Mouse (Mus musculus) forebrain, embryonic 14.5 days (tissue): ENCODE data around the gene Atf7. TPM values are rescaled to one million over a fixed set of nuclear protein-coding genes. Genes with fewer than 3 reads are reported as not detected.

Experiments used
- ATAC-seq: fragments of 200-750 bp; cut with Nextera tagmentation; 2 replicates; pipeline ENCODE4 v1.8.0; 2017; ENCODE audit warnings: mild to moderate bottlenecking, moderate library complexity
- DNase-seq: peaks from one replicate; pipeline ENCODE4 v3.0.0-alpha.2; 2015; ENCODE audit warnings: low spot score
- H3K27ac ChIP-seq: fragments of 300-500 bp; sonication (generic); 2 replicates; pipeline ENCODE4 v1.5.1; 2014; ENCODE audit warnings: low read depth, mild to moderate bottlenecking, control low read depth, low read length, moderate library complexity
- H3K27me3 ChIP-seq: fragments of 300-500 bp; sonication (generic); replicated peaks from 2 replicates; pipeline ENCODE4 v1.6.1; 2014; ENCODE audit warnings: low read length, control low read depth, mixed read lengths; ENCODE audit not compliant: control insufficient read depth, insufficient read depth
- H3K36me3 ChIP-seq: fragments of 300-500 bp; sonication (generic); 2 replicates; pipeline ENCODE4 v1.6.1; 2014; ENCODE audit warnings: low read length, control low read depth; ENCODE audit not compliant: control insufficient read depth, insufficient read depth
- H3K4me1 ChIP-seq: fragments of 300-500 bp; sonication (generic); 2 replicates; pipeline ENCODE4 v1.6.1; 2014; ENCODE audit warnings: antibody characterized with exemption, low read length, control low read depth; ENCODE audit not compliant: control insufficient read depth, insufficient read depth
- H3K4me2 ChIP-seq: fragments of 300-500 bp; sonication (generic); 2 replicates; pipeline ENCODE4 v1.6.1; 2014; ENCODE audit warnings: mild to moderate bottlenecking, control low read depth, low read length
- H3K4me3 ChIP-seq: fragments of 300-500 bp; sonication (generic); 2 replicates; pipeline ENCODE4 v1.5.1; 2014; ENCODE audit warnings: low read depth, low read length, control low read depth
- H3K9ac ChIP-seq: fragments of 300-500 bp; sonication (generic); 2 replicates; pipeline ENCODE4 v1.6.1; 2014; ENCODE audit warnings: mild to moderate bottlenecking, low read length, control low read depth, moderate library complexity
- H3K9me3 ChIP-seq: fragments of 300-500 bp; sonication (generic); replicated peaks from 2 replicates; pipeline ENCODE4 v1.6.1; 2016; ENCODE audit warnings: low read length, control low read depth, mixed read lengths; ENCODE audit not compliant: control insufficient read depth
- WGBS: fragments of 180-500 bp; shearing (Covaris S2); extraction: QIAGEN DNeasy Blood & Tissue Kit; methylation state at CpG from one replicate; pipeline ENCODE4 v1.1.7; 2014; 5-methylcytosine and 5-hydroxymethylcytosine counted together
- polyA plus RNA-seq: library from polyadenylated mRNA; unstranded; fragments of >200 nt; fragmentation: Nextera tagmentation; extraction: Ambion mirVana; gene quantifications from 2 replicates; pipeline ENCODE4 v1.2.1, GENCODE M21; 2014

Atf7 gene
- polyA plus RNA-seq, 1 experiment from 2014 or later: 12.6 TPM

DNA sequence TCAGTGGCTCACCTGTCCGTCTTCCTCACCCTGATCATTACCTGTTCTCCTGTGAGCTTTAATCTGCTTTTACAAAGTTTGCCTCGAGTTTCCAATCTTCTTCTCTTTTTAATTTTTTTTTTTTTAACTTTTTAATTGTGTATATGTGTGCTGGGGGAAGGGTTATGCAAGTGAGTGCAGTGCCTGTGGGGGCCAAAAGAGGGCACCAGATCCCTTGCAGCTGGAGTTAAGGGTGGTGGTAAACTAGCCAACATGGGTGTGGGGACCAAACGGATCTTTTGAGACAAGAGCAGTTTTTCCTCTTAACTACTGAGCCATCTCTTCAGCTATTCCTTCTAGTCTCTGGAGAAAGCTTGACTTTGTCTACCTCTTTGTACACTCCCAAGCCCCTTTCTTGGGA lies 97.3 kb downstream of the Atf7 start:
- peaks cover 67% of the 10 kb centered on the region for H3K36me3 ChIP-seq

GRCm38 (mm10) chr15:102526111-102527002 lies 98.9 kb downstream of the Atf7 start:
- Histone ChIP-seq H3K4me3 (no peak overlapping the region), H3K9me3 (no peaks in the 10 kb centered on the region)
- ATAC-seq: no peak

More for the DNA sequence above, 97.3 kb downstream of the Atf7 start:
- H3K4me3 ChIP-seq: no peak overlapping the region
- ATAC-seq (no peak), DNase-seq (no peak)
- H3K27ac ChIP-seq: no peak overlapping the region
- H3K27me3 ChIP-seq: no peaks in the 10 kb centered on the region
- no peak overlapping the region for H3K4me2 ChIP-seq
- H3K4me1 ChIP-seq: no peaks in the 10 kb centered on the region
- WGBS: 81% methylated on average over 3 of the region's 3 CpGs
- H3K9me3 ChIP-seq: no peaks in the 10 kb centered on the region
- H3K9ac ChIP-seq: no peak overlapping the region

DNA sequence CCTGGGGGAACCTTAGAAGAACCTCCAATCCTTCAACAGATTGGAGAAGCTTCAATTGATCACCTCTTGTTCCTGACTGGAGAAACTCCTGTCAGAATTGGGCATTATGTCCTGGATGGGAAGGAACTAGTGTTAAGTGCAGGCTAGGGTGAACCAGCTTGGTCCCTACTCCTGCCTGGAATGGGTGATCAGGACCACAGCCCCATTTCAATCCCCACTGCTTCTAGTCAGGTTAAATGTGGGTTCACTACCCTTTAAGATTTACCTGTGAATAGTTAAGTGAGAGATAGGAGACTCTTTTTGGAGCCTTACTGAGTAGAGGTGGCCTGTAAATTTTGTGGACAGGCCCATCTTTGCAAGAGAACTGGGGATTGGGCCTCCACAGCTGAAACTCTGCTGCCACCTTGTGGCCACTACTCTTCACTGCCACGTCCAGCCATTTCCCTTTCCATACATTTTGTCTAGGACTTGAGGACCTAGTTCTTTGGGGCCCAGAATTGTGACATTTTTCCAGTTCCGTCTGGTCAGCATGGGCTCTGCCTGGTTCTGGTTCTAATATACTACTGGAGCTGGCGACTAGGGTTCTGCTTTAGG lies 100.3 kb downstream of the Atf7 start, which contains the start of gene Npff:
Gene Npff, minus strand, starts transcription at position 51 of the 594 bp plus-strand sequence.
- Histone ChIP-seq H3K36me3 (peaks cover 63% of the 10 kb centered on the region), H3K4me2 (no peak within 1 kb of the TSS), H3K27ac (0 out of 2 replicates have a peak within 1 kb of the TSS, but pooled peaks have one; percentile 14), H3K27me3 (no peaks in the 10 kb centered on the region), H3K4me3 (no peak within 1 kb of the TSS), H3K9me3 (no peaks in the 10 kb centered on the region), H3K9ac (no peak within 1 kb of the TSS), H3K4me1 (no peaks in the 10 kb centered on the region)
- ATAC-seq: peak; percentile 40; the same call in 1 of the 2 replicates
- DNase-seq: peak; percentile 85
- WGBS: 4% methylated on average over 3 of the region's 3 CpGs

More at GRCm38 (mm10) chr15:102526111-102527002, 98.9 kb downstream of the Atf7 start:
- WGBS: 88% methylated on average over 6 of the region's 6 CpGs
- no peak for DNase-seq
- no peaks in the 10 kb centered on the region for H3K4me1 ChIP-seq
- H3K9ac ChIP-seq: no peak overlapping the region
- no peak overlapping the region for H3K4me2 ChIP-seq
- H3K36me3 ChIP-seq: peaks cover 68% of the 10 kb centered on the region
- no peak overlapping the region for H3K27ac ChIP-seq
- H3K27me3 ChIP-seq: no peaks in the 10 kb centered on the region

GRCm38 (mm10) chr15:102521480-102521879 lies 103.8 kb downstream of the Atf7 start:
- Histone ChIP-seq H3K27me3 (no peaks in the 10 kb centered on the region), H3K4me2 (no peak overlapping the region), H3K36me3 (peaks cover 40% of the 10 kb centered on the region), H3K4me3 (no peak overlapping the region), H3K4me1 (no peaks in the 10 kb centered on the region), H3K9me3 (no peaks in the 10 kb centered on the region), H3K27ac (no peak overlapping the region), H3K9ac (no peak overlapping the region)
- DNase-seq: no peak
- ATAC-seq: no peak
- 80% methylated on average over 4 of the region's 4 CpGs for WGBS

DNA sequence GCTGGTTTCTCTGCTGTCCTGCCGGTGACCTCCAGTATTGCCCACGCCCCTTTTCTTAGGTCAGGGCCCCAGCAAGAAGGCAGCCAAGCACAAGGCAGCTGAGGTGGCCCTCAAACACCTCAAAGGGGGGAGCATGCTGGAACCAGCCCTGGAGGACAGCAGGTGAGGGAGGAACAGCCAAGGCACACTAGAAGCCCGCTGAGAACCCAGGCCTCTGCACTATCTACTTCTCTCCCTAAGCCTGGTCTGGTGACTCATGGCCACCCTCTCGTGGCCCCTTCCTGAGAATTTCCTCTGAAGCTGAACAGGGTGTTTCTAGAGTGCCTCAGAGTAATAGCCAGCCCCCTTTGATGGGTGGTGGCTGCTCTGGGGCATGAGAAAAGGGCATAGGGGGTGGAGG lies 104.8 kb downstream of the Atf7 start:
- peaks cover 7% of the 10 kb centered on the region for H3K4me1 ChIP-seq
- no peaks in the 10 kb centered on the region for H3K27me3 ChIP-seq
- H3K9me3 ChIP-seq: no peaks in the 10 kb centered on the region
- ATAC-seq (no peak), DNase-seq (no peak)
- peaks cover 36% of the 10 kb centered on the region for H3K36me3 ChIP-seq
- no peak overlapping the region for H3K4me2 ChIP-seq
- H3K9ac ChIP-seq: no peak overlapping the region
- no peak overlapping the region for H3K27ac ChIP-seq
- H3K4me3 ChIP-seq: no peak overlapping the region
- WGBS: 91% methylated on average over 4 of the region's 4 CpGs

DNA sequence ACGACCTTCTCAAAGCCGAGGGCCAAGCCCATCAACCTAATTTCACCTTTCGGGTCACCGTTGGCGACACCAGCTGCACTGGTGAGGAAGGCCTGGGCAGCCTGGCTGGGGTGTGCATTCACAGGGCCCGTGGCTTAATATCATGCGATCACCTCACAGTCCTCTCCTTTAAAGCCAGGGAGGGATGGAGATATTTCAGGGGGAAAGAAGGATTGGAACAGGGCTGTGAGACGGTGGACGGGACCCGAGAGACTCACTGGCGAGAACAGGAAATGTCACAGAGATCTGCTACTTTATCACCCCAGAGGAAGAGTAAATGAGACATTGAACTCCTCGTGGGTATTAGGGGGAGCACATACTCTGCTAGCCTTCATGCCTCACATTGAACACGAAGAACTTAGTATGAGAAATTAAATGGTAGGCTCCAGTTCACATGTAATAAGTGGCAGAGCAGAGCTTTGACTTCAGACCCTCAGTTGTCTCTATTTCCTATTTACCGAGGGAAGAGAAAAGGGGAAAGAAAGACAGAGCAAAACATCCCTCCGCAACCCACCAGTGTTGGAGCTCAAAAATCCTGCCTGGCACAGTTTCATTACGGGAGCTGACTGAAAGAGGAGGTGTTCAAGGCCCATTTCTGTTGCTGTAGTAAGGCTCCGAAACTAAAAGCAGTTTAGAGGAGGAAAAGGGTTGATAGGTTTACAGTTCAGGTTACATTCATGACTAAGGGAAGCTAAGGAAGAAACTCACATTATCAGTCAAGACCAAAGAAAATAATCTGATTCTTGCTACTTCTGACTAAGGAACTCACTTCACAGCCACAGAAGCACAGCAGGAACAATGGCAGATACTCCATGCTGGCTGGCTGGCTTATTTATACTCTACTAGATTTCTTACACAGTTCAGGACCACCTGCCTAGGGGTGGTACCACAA lies 105.8 kb downstream of the Atf7 start:
- peaks cover 16% of the 10 kb centered on the region for H3K4me1 ChIP-seq
- ATAC-seq: no peak
- H3K4me3 ChIP-seq: peak overlapping the region; percentile 75
- H3K9ac ChIP-seq: peak overlapping the region; percentile 87
- H3K9me3 ChIP-seq: no peaks in the 10 kb centered on the region
- 77% methylated on average over 16 of the region's 17 CpGs for WGBS
- H3K27me3 ChIP-seq: no peaks in the 10 kb centered on the region
- H3K27ac ChIP-seq: peak overlapping the region; percentile 99
- peak overlapping the region; percentile 61 for H3K4me2 ChIP-seq
- peaks cover 31% of the 10 kb centered on the region for H3K36me3 ChIP-seq
- DNase-seq: no peak

GRCm38 (mm10) chr15:102518859-102519201 lies 106.4 kb downstream of the Atf7 start:
- Histone ChIP-seq H3K9me3 (no peaks in the 10 kb centered on the region), H3K4me2 (peak overlapping the region; percentile 61), H3K4me1 (peaks cover 16% of the 10 kb centered on the region), H3K4me3 (peak overlapping the region; percentile 75), H3K27ac (peak overlapping the region; percentile 99), H3K36me3 (peaks cover 24% of the 10 kb centered on the region), H3K27me3 (no peaks in the 10 kb centered on the region), H3K9ac (peak overlapping the region; percentile 87)
- ATAC-seq (no peak), DNase-seq (no peak)
- 21% methylated on average over 9 of the region's 9 CpGs for WGBS

GRCm38 (mm10) chr15:102517976-102518858 lies 107.0 kb downstream of the Atf7 start, which contains the start of gene Tarbp2:
Gene Tarbp2 (plus strand): TSS chr15:102518192.
- H3K27me3 ChIP-seq: no peaks in the 10 kb centered on the region
- WGBS: under 1% methylated on average over 60 of the region's 60 CpGs
- peak within 1 kb of the TSS; percentile 99 for H3K27ac ChIP-seq
- H3K9ac ChIP-seq: peak within 1 kb of the TSS; percentile 87
- peak within 1 kb of the TSS; percentile 61 for H3K4me2 ChIP-seq
- peaks cover 16% of the 10 kb centered on the region for H3K4me1 ChIP-seq
- DNase-seq: peak; percentile 100
- H3K4me3 ChIP-seq: peak within 1 kb of the TSS; percentile 75
- no peaks in the 10 kb centered on the region for H3K9me3 ChIP-seq
- peaks cover 21% of the 10 kb centered on the region for H3K36me3 ChIP-seq
- ATAC-seq: peak; percentile 91
